Mouse (Mus musculus) ES-Bruce4 (cell line): ENCODE data around the gene Scrn3.

Experiments used
- CTCF ChIP-seq: IDR thresholded peaks from one replicate; pipeline ENCODE4 v1.8.1; 2011; ENCODE audit warnings: low read depth, low read length
- POLR2A ChIP-seq: IDR thresholded peaks from one replicate; pipeline ENCODE4 v1.8.1; 2011; ENCODE audit warnings: low read length; ENCODE audit not compliant: insufficient read depth

- no peak for TF ChIP-seq CTCF
- TF ChIP-seq POLR2A: no peak
Measured at GRCm38 (mm10) chr2:73291130-73291529, 21.3 kb upstream of the Scrn3 start.
